Mouse (Mus musculus): ENCODE measurements around the gene Slc24a3. TPM values are rescaled to one million over a fixed set of nuclear protein-coding genes. Genes with fewer than 3 reads are reported as not detected.
A peak's percentile ranks its signal among the peaks of the same experiment; 100 is the strongest.

Gene Slc24a3
- 7.9 TPM in 2 replicates for polyA plus RNA-seq (2016; fragmentation: Nextera tagmentation; extraction: Ambion mirVana)

DNA sequence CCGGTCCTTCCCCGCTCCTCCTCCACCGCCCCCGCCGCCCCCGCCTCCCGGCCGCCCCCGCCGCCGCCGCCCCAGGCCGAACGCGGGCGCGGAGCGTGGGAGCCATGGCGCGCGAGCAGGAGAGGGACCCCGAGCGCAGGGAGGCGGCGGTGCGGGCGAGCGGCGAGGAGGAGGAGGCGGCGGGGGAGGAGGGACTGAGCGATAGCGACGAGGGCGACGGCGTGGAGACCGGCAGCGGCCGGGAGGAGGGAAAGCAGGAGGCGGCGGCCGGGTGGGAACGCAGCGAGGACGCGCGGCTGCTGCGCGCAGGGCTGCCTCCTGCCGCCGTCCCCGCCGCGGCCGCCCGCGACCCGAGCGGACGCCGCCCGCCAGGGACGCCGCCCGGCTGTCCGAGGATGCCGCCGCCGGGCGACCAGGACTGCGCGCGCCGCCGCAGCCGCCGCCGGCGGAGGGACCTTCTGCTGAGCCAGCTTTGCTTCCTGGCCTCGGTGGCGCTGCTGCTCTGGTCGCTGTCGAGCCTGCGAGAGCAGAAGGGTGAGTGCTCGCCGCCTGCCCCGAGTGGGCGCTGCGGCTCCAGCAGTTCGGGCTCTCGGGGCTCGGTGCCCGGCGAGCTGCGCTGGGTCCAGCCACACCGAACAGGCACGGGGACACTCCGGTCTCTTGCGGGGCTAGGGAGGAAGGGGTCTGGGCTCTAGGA, at the start of gene Slc24a3:
Gene Slc24a3 (plus strand): TSS at position 91 of the 697 bp plus-strand sequence.
- peak within 1 kb of the TSS; percentile 83 for H3K9ac ChIP-seq
- H3K9me3 ChIP-seq: no peaks in the 10 kb centered on the region
- peak within 1 kb of the TSS; percentile 79 for H3K4me2 ChIP-seq (replicated peaks)
- peak; percentile 91 for ATAC-seq (ENCODE audit: low FRiP score, low read depth)
- H3K27ac ChIP-seq: peak within 1 kb of the TSS; percentile 81
- peak within 1 kb of the TSS; percentile 87 for H3K4me3 ChIP-seq
- peaks cover 11% of the 10 kb centered on the region for H3K4me1 ChIP-seq
- under 1% methylated on average over 63 of the region's 100 CpGs for WGBS
- H3K36me3 ChIP-seq: no peaks in the 10 kb centered on the region
- no peaks in the 10 kb centered on the region for H3K27me3 ChIP-seq (replicated peaks)

DNA sequence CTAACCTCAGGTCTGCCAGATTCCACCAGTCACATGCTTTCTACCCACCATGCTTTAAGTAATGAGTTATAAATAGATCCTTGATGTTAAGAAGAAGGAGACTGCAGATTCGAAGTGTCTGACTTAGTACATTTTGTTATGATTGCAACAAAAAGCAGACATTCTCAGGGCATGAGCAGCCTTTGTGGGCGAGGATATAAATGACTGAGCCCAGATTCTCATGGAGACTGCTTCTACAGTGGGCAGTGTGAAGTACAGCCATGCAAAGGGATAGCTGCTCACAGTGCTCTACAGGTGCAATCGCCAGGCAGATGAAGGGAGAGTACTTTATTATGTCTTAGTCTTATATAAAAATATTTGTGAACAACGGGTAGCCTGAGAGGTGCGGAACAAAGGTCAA, 49.8 kb upstream of the Slc24a3 start:
- no peak overlapping the region for H3K9ac ChIP-seq
- no peak for ATAC-seq (ENCODE audit: low FRiP score, low read depth)
- no peaks in the 10 kb centered on the region for H3K9me3 ChIP-seq
- 84% methylated on average over 5 of the region's 5 CpGs for WGBS
- no peaks in the 10 kb centered on the region for H3K36me3 ChIP-seq
- no peak overlapping the region for H3K4me2 ChIP-seq (replicated peaks)
- no peaks in the 10 kb centered on the region for H3K4me1 ChIP-seq
- no peak overlapping the region for H3K4me3 ChIP-seq
- H3K27ac ChIP-seq: no peak overlapping the region
- no peaks in the 10 kb centered on the region for H3K27me3 ChIP-seq (replicated peaks)

DNA sequence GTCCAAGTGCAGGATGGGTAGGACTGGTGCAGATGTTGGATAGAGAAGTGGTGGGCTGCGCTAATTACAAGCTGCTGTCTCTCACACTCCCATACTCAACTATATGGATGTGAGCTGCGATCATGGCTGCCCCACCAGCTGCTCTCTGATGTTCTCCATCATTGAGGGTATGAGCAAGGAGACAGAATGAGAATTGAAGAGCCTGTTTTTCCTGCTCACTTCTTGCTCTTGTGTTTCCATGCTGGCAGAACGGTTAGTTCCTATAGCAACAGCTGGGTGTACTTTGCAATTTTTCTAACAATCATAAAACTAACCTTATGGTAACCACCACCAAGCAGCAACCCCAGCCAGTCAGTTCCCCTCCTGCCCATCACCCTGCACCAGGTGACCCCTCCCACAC, 39.8 kb upstream of the Slc24a3 start:
- Histone ChIP-seq H3K27me3 (replicated peaks) (no peaks in the 10 kb centered on the region), H3K9me3 (no peaks in the 10 kb centered on the region), H3K4me3 (no peak overlapping the region), H3K9ac (no peak overlapping the region), H3K36me3 (no peaks in the 10 kb centered on the region), H3K4me2 (replicated peaks) (no peak overlapping the region), H3K4me1 (no peaks in the 10 kb centered on the region), H3K27ac (no peak overlapping the region)
- WGBS: 88% methylated on average over 3 of the region's 3 CpGs
- ATAC-seq (ENCODE audit: low FRiP score, low read depth): no peak

DNA sequence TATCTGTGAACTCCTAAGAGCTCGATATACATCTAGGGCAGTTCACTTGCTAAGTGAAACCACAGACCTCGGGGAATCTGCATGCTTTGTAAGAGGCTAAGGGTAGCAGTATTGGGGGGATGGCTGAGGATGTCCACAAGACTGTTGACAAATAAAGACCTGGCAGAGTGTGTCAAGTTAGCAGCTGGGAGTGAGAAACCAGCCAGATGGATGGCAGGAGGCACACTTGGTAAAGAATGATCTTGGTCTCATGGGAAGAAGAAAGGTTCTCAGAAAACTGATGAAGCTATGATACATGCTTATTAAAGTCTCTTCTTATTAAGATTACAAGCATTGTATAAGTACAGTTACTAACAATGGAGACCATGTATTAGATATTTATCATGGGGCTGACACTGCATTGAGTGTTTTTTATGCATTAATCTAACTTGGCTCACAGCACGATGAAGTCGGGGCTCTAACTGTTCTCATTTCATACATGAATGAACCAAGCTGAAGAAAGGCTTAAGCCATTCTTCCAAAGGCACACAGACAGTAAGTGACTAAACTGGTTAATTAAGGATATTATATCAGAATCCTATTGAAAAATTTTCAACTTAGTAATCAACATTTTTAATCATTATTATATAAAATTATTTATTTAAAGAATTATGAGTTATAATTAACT, 30.8 kb upstream of the Slc24a3 start:
- WGBS: 77% methylated on average over 4 of the region's 4 CpGs
- Histone ChIP-seq H3K4me2 (replicated peaks) (no peak overlapping the region), H3K4me1 (no peaks in the 10 kb centered on the region), H3K4me3 (no peak overlapping the region), H3K36me3 (no peaks in the 10 kb centered on the region), H3K27me3 (replicated peaks) (no peaks in the 10 kb centered on the region), H3K9ac (no peak overlapping the region), H3K27ac (no peak overlapping the region), H3K9me3 (no peaks in the 10 kb centered on the region)
- no peak for ATAC-seq (ENCODE audit: low FRiP score, low read depth)

DNA sequence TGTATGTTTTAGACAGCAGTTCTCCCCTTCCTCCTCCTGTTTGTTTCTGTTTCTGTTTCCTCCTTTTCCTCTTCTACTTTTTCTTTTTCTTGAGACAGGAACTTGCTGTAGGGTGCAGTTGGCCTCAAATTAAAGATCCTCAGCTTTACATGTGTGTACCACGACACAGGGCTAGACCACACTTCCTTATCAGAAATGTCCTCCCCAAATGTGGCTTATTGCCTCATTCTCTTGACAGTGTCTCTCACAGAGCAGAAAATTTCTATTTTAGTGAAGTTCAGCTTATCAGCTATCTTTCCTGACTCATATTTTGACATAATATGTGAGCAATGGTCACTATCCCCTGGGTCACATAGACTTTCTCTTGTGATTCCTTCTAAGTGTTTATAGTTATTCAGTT, 17.1 kb upstream of the Slc24a3 start:
- H3K4me1 ChIP-seq: no peaks in the 10 kb centered on the region
- no peak overlapping the region for H3K4me2 ChIP-seq (replicated peaks)
- no peak overlapping the region for H3K9ac ChIP-seq
- no peaks in the 10 kb centered on the region for H3K36me3 ChIP-seq
- H3K4me3 ChIP-seq: no peak overlapping the region
- no peak for ATAC-seq (ENCODE audit: low FRiP score, low read depth)
- H3K27ac ChIP-seq: no peak overlapping the region
- H3K9me3 ChIP-seq: no peaks in the 10 kb centered on the region
- 84% methylated on average over 1 of the region's 1 CpGs for WGBS
- no peaks in the 10 kb centered on the region for H3K27me3 ChIP-seq (replicated peaks)

DNA sequence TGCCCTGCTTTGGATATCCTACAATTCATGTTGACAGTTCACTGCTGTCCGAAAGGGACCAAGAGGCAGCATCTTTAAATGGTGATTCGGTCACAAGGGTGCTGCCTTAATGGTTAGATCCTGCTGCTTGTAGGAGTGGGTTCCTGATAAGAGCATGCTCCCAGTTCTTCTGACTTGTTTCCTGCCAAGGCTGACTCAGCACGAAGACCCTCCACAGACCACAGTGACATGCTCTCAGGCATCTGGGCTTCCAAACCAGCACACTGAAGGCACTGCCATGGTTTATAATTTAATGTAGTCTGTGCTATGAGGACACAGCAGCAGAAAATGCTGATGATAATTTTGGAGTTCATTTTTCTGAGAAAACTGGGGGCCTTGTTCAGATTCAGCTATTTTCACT, 16.7 kb upstream of the Slc24a3 start:
- H3K4me1 ChIP-seq: no peaks in the 10 kb centered on the region
- no peak overlapping the region for H3K4me3 ChIP-seq
- WGBS: 80% methylated on average over 3 of the region's 3 CpGs
- H3K27ac ChIP-seq: no peak overlapping the region
- no peaks in the 10 kb centered on the region for H3K27me3 ChIP-seq (replicated peaks)
- H3K36me3 ChIP-seq: no peaks in the 10 kb centered on the region
- no peak overlapping the region for H3K9ac ChIP-seq
- no peak overlapping the region for H3K4me2 ChIP-seq (replicated peaks)
- no peaks in the 10 kb centered on the region for H3K9me3 ChIP-seq
- no peak for ATAC-seq (ENCODE audit: low FRiP score, low read depth)

DNA sequence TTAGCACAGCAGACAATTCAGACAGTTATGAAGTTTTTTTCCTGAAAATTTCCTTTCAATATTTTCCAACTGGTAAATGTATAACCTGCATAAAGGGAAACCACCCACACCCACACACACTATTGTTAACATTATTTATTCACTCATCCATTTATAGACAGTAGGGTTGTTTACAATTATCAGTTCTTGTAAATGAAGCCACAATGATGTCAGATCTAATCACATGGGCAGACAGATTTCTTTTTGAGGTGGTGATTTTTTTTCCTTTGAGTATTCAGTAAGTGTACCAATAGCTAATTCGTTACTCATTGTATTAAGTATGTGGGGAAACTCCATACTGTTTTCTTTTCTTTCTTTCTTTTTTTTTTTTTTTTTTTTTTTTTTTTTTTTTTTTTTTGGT, 15.3 kb upstream of the Slc24a3 start:
- H3K27me3 ChIP-seq (replicated peaks): no peaks in the 10 kb centered on the region
- ATAC-seq (ENCODE audit: low FRiP score, low read depth): no peak

DNA sequence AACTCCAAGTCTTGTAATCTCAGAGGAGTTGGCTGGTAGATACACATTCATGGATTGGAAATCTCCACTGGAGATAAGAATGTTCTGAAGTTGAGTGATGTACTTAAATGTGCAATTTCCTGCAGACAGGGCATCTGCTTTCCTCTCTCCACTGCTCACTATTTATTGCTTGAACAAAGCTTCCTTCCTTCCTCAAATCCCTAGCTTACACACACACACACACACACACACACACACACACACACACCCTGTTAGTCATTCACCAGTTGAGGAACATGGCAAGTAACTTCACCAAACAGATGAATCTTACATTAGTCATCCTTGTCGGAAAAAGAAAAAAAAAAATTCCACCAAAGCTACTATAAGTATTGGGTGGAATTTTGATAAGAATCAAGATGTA, 8.6 kb upstream of the Slc24a3 start:
- WGBS: 81% methylated on average over 1 of the region's 1 CpGs
- no peaks in the 10 kb centered on the region for H3K9me3 ChIP-seq

More for the DNA sequence above, 15.3 kb upstream of the Slc24a3 start:
- H3K4me2 ChIP-seq (replicated peaks): no peak overlapping the region
- no peak overlapping the region for H3K4me3 ChIP-seq
- H3K4me1 ChIP-seq: no peaks in the 10 kb centered on the region
- H3K9me3 ChIP-seq: no peaks in the 10 kb centered on the region
- H3K9ac ChIP-seq: no peak overlapping the region
- no peaks in the 10 kb centered on the region for H3K36me3 ChIP-seq
- WGBS: 80% methylated on average over 1 of the region's 1 CpGs
- no peak overlapping the region for H3K27ac ChIP-seq

DNA sequence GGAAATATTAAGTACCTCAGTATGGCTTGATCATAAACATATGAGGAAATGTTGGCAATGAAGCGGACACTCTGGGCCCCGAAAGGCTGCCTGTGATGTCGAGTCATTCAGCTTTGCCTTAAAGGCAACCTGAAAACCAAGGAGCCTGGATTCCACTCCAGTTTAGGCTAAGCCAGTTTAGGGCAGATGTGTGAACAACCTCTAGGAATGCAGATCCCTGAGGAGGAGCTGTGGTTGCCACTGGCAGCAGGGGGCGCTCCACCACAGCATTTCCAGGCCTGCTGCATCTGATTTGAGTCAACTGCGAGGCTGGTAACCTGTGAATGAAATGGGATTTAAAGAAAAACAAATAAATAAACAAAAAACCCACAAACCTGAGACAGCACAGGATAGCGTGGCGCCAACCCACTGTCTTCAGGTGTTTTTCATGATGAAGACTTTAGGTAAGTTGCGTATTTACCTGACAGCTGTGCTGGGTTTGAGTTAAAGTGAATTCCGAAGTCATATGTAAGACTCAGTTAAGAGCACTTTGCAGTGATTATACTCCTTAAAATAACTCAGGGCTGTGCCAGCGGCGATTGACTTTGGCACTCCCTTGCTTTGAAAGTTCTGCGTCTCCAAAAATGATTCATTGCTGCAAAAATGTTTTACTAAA, 6.4 kb upstream of the Slc24a3 start:
- H3K9ac ChIP-seq: no peak overlapping the region
- no peak overlapping the region for H3K4me3 ChIP-seq
- 27% methylated on average over 12 of the region's 12 CpGs for WGBS
- H3K4me1 ChIP-seq: no peaks in the 10 kb centered on the region
- no peaks in the 10 kb centered on the region for H3K9me3 ChIP-seq
- no peak overlapping the region for H3K27ac ChIP-seq
- no peaks in the 10 kb centered on the region for H3K27me3 ChIP-seq (replicated peaks)
- H3K36me3 ChIP-seq: no peaks in the 10 kb centered on the region
- H3K4me2 ChIP-seq (replicated peaks): no peak overlapping the region
- ATAC-seq (ENCODE audit: low FRiP score, low read depth): peak; percentile 74; the same call in 1 of the 2 replicates

More for the DNA sequence above, 8.6 kb upstream of the Slc24a3 start:
- Histone ChIP-seq H3K27me3 (replicated peaks) (no peaks in the 10 kb centered on the region), H3K4me1 (no peaks in the 10 kb centered on the region), H3K27ac (no peak overlapping the region), H3K4me3 (no peak overlapping the region), H3K9ac (no peak overlapping the region), H3K4me2 (replicated peaks) (no peak overlapping the region), H3K36me3 (no peaks in the 10 kb centered on the region)
- ATAC-seq (ENCODE audit: low FRiP score, low read depth): no peak

DNA sequence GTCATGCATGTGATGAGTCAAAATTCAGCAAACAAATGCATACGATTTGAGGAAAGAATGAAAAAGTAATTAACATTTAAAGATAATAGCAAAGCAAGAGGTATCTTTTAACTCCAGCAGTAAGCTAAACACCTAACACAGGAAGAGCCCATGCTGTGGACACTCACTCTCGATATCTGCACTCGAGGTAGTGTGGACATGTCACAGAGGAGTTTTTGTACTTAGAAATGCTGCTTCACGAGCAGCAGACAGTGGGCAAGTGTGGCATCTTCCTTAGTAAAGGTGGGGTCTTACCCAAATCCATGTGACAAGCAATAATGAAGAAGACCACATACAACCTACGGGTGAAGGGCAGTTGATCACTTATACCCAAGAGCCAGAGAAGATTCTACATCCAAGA, 3.5 kb upstream of the Slc24a3 start:
- no peaks in the 10 kb centered on the region for H3K9me3 ChIP-seq
- no peaks in the 10 kb centered on the region for H3K27me3 ChIP-seq (replicated peaks)
- H3K36me3 ChIP-seq: no peaks in the 10 kb centered on the region
- H3K9ac ChIP-seq: no peak overlapping the region
- ATAC-seq (ENCODE audit: low FRiP score, low read depth): no peak
- no peak overlapping the region for H3K4me3 ChIP-seq
- 89% methylated on average over 5 of the region's 5 CpGs for WGBS
- no peak overlapping the region for H3K27ac ChIP-seq
- H3K4me1 ChIP-seq: peaks cover 11% of the 10 kb centered on the region
- no peak overlapping the region for H3K4me2 ChIP-seq (replicated peaks)

DNA sequence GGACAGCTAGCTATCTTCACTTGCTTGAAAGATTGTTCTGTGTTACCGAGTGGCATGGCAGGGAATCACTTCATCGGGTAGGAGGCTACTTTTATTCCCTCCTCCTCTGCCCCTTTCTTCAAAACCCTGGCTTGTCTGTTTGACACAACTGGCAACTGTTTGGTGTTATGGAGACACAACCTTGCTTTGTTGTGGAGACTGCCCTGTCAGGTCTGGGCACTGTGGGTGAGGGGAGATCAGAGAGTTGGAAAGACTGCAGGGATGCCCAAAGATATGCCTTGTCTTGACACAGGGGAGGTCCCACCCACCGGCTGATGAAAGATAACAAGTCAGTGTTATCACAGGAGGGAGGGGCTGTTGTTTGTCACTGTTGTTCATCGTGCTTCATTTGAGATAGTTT, 3.0 kb upstream of the Slc24a3 start:
- ATAC-seq (ENCODE audit: low FRiP score, low read depth): no peak
- Histone ChIP-seq H3K27ac (no peak overlapping the region), H3K9me3 (no peaks in the 10 kb centered on the region), H3K9ac (no peak overlapping the region), H3K27me3 (replicated peaks) (no peaks in the 10 kb centered on the region), H3K4me3 (no peak overlapping the region), H3K4me2 (replicated peaks) (no peak overlapping the region), H3K36me3 (no peaks in the 10 kb centered on the region), H3K4me1 (peaks cover 11% of the 10 kb centered on the region)
- 70% methylated on average over 4 of the region's 4 CpGs for WGBS

DNA sequence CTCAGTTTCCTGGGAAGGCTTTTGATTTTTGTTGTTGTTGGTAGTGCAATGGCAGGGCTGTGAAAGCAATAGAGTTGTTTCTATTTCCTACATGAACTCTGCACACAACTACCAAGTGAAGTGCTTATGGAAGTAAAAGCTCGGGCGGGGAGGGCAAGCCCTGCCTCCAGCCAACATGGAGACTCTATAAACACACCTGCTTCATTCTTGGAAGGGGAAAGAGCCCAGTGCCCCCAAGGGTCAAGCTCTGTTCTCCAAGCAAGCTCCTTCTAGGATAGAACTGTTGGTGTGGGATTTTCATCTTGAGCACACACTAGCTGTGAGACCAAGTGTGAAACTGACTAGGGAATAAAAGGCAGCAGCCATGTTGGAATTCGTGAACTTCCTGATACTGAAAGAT, 2.5 kb upstream of the Slc24a3 start:
- peaks cover 11% of the 10 kb centered on the region for H3K4me1 ChIP-seq
- no peak overlapping the region for H3K9ac ChIP-seq
- 95% methylated on average over 3 of the region's 3 CpGs for WGBS
- H3K4me2 ChIP-seq (replicated peaks): no peak overlapping the region
- no peak overlapping the region for H3K4me3 ChIP-seq
- no peak overlapping the region for H3K27ac ChIP-seq
- no peaks in the 10 kb centered on the region for H3K27me3 ChIP-seq (replicated peaks)
- no peaks in the 10 kb centered on the region for H3K9me3 ChIP-seq
- H3K36me3 ChIP-seq: no peaks in the 10 kb centered on the region
- no peak for ATAC-seq (ENCODE audit: low FRiP score, low read depth)
